Mouse (Mus musculus) embryonic stem cell, embryonic (primary cell): ENCODE measurements around the gene Fam129c.

ENCODE experiments used
- CTCF ChIA-PET, 4 experiments: fragments of 300-600 bp in 2 of 4; fragments of 350-600 bp in 2 of 4; sonication (Branson Sonifier 250); formaldehyde crosslinking; loops; one replicate each; lab custom pipeline; 2022; ENCODE audit warnings: inconsistent platforms in 2 of 4; lab: Charles Lee
- POLR2A ChIA-PET, 4 experiments: fragments of 300-600 bp in 2 of 4; fragments of 350-600 bp in 2 of 4; sonication (Branson Sonifier 250); formaldehyde crosslinking; loops; one replicate each; lab custom pipeline; 2022; ENCODE audit warnings: antibody characterized with exemption in 4 of 4, inconsistent platforms in 1 of 4; lab: Charles Lee

The Fam129c gene

DNA sequence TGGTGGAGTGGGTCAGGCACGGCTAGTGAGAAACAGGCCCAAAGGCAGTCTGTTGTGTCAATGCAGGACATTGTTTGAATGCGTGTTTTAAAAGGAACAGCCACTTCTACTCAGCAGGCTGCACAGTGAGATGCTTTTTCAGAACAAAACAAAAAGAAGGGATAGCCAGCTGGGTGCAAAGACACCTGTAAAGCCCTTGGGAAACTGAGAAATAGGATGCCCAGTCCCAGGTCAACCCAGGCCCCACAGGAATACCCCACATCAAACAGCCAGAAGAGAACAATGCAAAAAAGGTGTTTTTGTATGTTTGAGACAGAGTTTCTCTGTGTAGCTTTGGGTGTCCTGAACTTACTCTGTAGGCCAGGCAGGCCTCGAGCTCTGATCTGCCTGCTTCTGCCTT, 8.7 kb upstream of the Fam129c start:
- CTCF ChIA-PET = interaction anchor here in 3 of 4 experiments (1.0 to 2.3 kb wide), 4 partner anchors 14 to 30 kb away, joined by 3 to 7 read pairs (median 4); no protein-coding TSS in a partner anchor
- POLR2A ChIA-PET = interaction anchor here in 2 of 4 experiments (0.8 to 4.0 kb wide), 9 partner anchors 8 to 41 kb away, joined by 3 to 20 read pairs (median 6); partner anchors contain the start of gene Slc27a1 (in 1 of the 2)

DNA sequence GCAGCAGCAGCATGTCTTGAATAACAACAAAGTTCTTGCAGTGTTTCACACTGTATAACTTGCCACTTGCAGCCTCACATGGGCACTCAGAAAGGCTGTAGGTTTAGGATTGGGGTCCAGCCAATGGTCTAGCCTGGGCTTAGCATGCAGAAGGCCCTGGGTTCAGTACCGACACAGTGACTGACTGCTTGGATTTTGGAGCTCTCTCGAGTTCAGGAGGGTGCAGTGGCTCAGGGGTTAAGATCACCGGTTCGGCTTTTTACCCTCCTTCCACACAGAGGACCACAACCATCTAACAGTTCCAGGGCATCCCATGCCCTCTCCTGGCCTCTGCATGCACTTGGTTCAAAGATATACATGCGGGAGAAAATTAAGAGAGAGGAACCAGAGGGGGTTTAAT, 6.4 kb upstream of the Fam129c start:
- POLR2A ChIA-PET = interaction anchor here (0.7 to 6.7 kb wide), 29 partner anchors 9 to 332 kb away, joined by 3 to 104 read pairs (median 5); partner anchors contain the start of genes Colgalt1 (in 3 of the 4), Slc27a1 (in 3 of the 4), Tmem221 (in 3 of the 4) and Mvb12a (in 2 of the 4)

DNA sequence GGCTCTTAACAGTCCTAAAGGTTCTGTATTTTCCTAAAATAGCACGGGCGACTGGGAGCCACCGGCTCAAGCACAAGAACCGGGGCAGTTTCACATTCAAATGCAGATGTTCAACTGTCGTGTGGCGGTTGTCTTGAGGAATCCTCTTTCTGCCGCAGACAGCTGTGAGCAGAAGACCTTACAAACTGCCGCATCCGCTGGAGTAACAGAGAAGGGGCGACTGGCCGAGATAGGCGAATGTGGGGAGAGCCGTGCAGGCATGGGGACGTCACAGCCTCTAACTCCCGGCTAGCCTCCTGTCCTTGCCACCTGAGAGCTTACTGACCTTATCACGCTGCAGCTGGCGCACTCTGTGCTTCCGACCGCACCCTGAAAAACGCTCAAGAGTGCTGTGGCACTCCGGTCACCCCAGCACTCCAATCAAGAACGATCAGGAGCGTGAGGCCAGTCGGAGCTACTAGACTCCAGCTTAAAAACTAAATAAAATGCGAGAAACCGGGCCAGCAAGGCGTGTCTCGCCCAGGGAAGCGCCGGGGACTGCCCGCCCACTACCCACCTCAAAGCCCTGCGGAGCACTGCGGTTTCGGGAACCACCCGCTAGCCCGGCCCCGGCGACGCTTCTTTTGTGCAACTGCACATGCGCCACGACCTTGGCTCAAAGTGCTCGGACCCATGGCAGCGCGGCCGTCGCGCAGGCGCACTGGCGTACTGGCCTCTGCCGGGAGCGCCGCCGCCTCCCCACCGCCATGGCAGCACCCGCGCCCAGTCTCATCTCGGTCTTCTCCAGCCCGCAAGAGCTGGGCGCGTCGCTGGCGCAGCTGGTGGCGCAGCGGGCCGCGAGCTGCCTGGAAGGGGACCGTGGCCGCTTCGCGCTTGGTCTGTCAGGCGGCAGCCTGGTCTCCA, 5.7 kb upstream of the Fam129c start, which contains the start of gene Pgls:
Gene Pgls, plus strand, starts transcription at position 706 of the 903 bp plus-strand sequence.
- POLR2A ChIA-PET = interaction anchor here (0.5 to 6.7 kb wide), 44 partner anchors 8 to 945 kb away, joined by 3 to 104 read pairs (median 4); partner anchors contain the start of genes Colgalt1 (in 3 of the 4), Slc27a1 (in 3 of the 4), Tmem221 (in 3 of the 4) and Mvb12a (in 2 of the 4)
- CTCF ChIA-PET = interaction anchor here (0.6 to 6.5 kb wide), 15 partner anchors 11 to 137 kb away, joined by 3 to 40 read pairs (median 7); partner anchors contain the start of genes Colgalt1 (in 1 of the 4) and Slc27a1 (in 1 of the 4)

More for the DNA sequence above, 6.4 kb upstream of the Fam129c start:
- CTCF ChIA-PET = interaction anchor here (0.6 to 6.5 kb wide), 13 partner anchors 11 to 80 kb away, joined by 3 to 40 read pairs (median 7); partner anchors contain the start of genes Colgalt1 (in 1 of the 4) and Slc27a1 (in 1 of the 4)

DNA sequence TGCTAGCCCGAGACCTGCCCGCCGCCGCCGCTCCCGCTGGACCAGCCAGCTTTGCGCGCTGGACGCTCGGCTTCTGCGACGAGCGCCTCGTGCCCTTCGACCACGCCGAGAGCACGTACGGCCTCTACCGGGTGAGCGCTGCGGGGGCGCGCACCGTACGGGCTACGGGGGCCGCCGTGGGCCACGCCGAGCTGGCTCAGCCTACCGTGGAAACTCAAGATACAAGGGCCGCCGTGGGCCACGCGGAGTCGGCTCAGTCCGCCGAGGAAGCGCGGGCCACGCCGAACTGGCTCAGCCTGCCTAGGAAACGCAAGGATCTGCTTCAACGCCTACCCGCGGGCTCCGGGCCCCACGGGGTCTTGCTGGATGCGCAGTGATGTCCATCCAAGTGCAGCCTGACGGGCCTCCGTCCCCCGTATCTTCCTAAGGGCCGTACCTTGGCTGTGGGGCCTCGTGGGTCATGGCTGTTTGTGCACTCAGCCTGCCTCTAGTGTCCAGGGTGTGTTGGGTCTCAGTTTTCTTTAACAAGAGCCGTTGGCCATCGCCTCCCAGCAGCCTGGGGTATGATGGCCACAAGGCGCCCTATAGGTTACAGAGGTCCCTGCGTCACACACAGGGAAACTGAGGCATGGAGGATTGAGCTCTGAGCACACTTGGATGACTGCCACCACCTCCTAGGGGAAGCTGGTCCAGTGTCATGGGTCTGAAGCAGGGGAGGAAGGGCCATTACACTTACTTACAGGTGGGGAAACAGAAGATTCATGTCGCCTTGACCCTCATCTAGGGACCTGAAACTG, 4.9 kb upstream of the Fam129c start:
- CTCF ChIA-PET = interaction anchor here in 2 of 4 experiments (0.6 to 6.5 kb wide), 15 partner anchors 10 to 136 kb away, joined by 3 to 40 read pairs (median 7); partner anchors contain the start of genes Colgalt1 (in 1 of the 2), Slc27a1 (in 1 of the 2) and Tmem221 (in 1 of the 2)
- POLR2A ChIA-PET = interaction anchor here (0.6 to 6.7 kb wide), 43 partner anchors 10 to 330 kb away, joined by 3 to 104 read pairs (median 5); partner anchors contain the start of genes Colgalt1 (in 3 of the 4), Slc27a1 (in 3 of the 4), Tmem221 (in 2 of the 4) and Jak3 (in 1 of the 4)

DNA sequence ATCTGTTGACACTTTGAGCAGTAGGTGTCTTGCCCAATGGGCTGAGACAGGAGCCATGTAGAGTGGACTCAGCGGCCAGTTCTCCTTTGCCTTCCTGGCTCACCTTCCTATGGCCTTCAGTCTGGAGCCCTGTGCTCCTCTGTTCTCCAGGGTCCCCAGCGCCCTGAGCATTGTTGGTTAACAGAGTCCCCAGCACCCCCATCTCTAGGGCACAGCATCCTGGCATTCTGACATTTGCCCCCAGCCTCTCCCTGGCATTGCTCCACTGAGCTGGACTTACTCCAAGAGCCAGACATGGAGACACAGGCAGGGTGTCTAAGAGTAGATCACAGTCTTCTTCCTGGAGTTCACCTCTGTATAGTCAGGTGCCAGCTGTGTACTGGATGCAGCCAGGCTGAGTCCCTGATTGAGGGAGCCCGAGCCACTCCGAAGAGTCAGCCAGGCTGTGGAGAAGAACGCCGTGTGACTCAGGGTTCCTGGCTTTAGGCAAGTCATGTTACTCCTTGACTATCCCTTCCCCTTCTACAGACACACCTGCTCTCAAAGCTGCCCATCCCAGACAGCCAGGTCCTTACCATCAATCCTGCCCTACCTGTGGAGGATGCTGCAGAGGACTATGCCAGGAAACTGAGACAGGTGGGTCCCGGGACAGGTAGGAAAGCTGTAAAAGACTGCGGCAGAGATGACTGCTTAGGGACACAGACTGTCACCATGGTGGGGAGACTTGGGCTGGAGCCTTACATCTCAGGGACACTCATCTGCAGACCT, 3.7 kb upstream of the Fam129c start:
- CTCF ChIA-PET = interaction anchor here in 3 of 4 experiments (0.7 to 6.5 kb wide), 11 partner anchors 9 to 86 kb away, joined by 3 to 40 read pairs (median 4); partner anchors contain the start of gene Slc27a1 (in 1 of the 3)
- POLR2A ChIA-PET = interaction anchor here in 3 of 4 experiments (0.5 to 6.7 kb wide), 24 partner anchors 9 to 108 kb away, joined by 3 to 104 read pairs (median 5); partner anchors contain the start of genes Slc27a1 (in 3 of the 3), B3gnt3 (in 1 of the 3), Colgalt1 (in 1 of the 3) and Jak3 (in 1 of the 3)

DNA sequence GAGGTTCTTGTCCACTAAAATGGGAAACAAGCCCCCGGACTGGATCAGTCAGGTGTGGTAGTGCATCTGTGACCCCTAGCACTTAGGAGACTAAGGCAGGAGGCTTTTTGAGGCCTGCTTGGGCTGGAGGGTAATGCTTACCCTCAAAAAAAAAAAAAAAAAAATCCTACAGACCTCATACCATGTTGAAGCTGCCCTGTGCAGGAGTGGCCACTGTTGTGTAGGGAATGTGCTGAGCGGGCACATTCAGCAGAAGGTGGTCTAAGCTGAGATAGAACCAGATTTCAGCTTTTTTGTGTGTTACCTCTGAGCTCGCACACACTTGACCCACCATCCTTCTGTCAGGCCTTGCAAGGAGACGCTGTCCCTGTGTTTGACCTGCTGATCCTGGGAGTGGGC, 3.1 kb upstream of the Fam129c start:
- CTCF ChIA-PET = interaction anchor here in 3 of 4 experiments (0.6 to 6.5 kb wide), 12 partner anchors 9 to 1675 kb away, joined by 3 to 40 read pairs (median 5); partner anchors contain the start of gene Slc27a1 (in 1 of the 3)
- POLR2A ChIA-PET = interaction anchor here in 3 of 4 experiments (0.6 to 6.7 kb wide), 13 partner anchors 9 to 82 kb away, joined by 3 to 104 read pairs (median 6); partner anchors contain the start of genes Slc27a1 (in 3 of the 3), Jak3 (in 1 of the 3) and Mvb12a (in 1 of the 3)

DNA sequence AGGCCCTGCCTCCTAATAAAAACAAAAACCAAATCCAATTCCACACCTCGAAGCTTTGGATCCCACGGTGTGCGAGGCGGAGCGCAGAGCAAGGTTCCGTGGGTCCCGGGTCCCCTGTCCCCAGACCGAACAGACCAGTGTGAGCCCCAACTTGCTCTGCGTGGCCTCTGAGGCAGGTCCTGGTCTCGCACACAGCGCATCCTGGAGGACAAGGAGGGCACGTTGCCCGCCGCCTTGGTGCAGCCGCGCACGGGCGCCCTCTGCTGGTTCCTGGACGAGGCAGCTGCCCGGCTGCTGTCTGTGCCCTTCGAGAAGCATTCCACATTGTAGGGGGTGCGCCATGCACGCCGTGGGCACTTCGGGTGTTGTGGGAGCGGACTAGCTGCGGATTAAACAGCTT, 1.6 kb upstream of the Fam129c start:
- POLR2A ChIA-PET = interaction anchor here (0.6 to 6.7 kb wide), 27 partner anchors 9 to 88 kb away, joined by 3 to 104 read pairs (median 3); partner anchors contain the start of genes Colgalt1 (in 2 of the 4), Slc27a1 (in 2 of the 4), Tmem221 (in 2 of the 4) and Nxnl1 (in 1 of the 4)
- CTCF ChIA-PET = interaction anchor here (0.6 to 6.5 kb wide), 54 partner anchors 9 to 190 kb away, joined by 3 to 40 read pairs (median 4); partner anchors contain the start of genes Colgalt1 (in 3 of the 4), Slc27a1 (in 3 of the 4), Tmem221 (in 2 of the 4) and Ankle1 (in 1 of the 4)

DNA sequence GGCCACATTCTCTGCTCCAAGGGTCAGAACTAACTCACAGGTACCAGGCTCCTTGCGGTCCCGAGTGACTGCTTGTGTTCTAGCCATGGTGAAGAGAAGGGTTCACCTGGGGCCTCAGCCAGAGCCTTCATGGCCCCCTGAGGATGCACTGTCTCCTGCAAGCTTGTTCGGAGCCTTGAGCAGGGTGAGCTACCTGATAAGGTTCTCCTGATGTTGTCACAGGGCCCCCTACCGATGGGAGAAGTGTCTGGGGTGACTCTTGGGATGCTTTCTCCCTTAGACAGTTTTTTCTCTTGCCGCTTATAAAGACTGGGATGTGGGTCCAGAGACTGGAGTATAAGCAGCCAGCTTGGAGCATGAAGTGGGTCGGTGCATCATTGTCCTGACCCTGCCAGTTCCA, 1.1 kb upstream of the Fam129c start:
- ChIA-PET CTCF (interaction anchor here (0.6 to 6.5 kb wide), 54 partner anchors 9 to 190 kb away, joined by 3 to 40 read pairs (median 4); partner anchors contain the start of genes Colgalt1 (in 3 of the 4), Slc27a1 (in 3 of the 4), Tmem221 (in 2 of the 4) and Ankle1 (in 1 of the 4)), POLR2A (interaction anchor here (0.6 to 6.7 kb wide), 23 partner anchors 9 to 89 kb away, joined by 3 to 104 read pairs (median 3); partner anchors contain the start of genes Colgalt1 (in 2 of the 4), Tmem221 (in 2 of the 4), Nxnl1 (in 1 of the 4) and Slc27a1 (in 1 of the 4))

DNA sequence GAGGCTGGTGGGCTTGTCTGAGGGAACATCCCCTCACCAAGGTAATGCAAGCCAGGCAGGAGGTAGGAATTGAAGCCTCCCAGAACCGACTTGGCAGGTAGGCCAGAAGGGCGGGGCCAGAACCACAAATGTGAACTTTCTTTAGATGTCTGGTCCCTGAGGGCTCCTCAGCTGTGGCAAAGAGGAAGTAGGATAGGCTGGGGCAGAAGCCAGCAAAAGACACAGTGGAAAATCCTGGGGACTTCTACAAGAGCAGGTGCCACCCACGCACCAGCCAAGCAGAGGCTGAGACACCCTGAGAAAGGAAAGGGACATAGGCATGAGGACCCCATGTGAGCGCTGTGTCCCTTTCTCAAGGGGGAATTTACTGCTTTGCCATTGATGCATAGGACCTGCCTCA, 650 bp upstream of the Fam129c start:
- CTCF ChIA-PET = interaction anchor here (0.8 to 6.5 kb wide), 31 partner anchors 10 to 133 kb away, joined by 3 to 40 read pairs (median 5); partner anchors contain the start of genes Slc27a1 (in 2 of the 4), Colgalt1 (in 1 of the 4), Nxnl1 (in 1 of the 4) and Tmem221 (in 1 of the 4)
- POLR2A ChIA-PET = interaction anchor here in 3 of 4 experiments (0.9 to 6.7 kb wide), 12 partner anchors 14 to 38 kb away, joined by 3 to 104 read pairs (median 4); partner anchors contain the start of genes Colgalt1 (in 2 of the 3), Tmem221 (in 2 of the 3), Nxnl1 (in 1 of the 3) and Slc27a1 (in 1 of the 3)

DNA sequence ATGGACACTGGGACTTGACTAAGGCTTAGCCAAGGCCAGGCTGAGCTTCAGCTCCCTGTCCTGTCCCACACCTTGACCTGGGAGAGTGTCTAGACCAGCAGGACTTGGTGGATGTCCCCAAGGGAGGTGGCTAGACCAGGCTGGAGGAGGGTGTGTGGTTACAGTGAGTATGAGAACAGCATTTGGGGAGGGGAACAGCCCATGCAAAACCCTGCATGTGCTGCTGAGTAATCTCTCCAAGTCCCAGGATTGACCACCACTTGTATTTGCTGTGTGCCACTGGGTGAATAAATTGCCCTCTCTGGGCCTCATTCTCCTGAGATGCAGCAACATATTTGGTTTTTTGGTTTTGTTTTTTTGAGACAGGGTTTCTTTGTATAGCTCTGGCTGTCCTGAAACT, 927 bp downstream of the Fam129c start:
- CTCF ChIA-PET = interaction anchor here in 2 of 4 experiments (0.7 to 2.3 kb wide), 3 partner anchors 12 to 39 kb away, joined by 3 to 6 read pairs (median 3); partner anchors contain the start of gene Tmem221 (in 1 of the 2)
- POLR2A ChIA-PET = interaction anchor here in 2 of 4 experiments (0.8 to 3.9 kb wide), 9 partner anchors 13 to 40 kb away, joined by 3 to 17 read pairs (median 5); partner anchors contain the start of genes Colgalt1 (in 2 of the 2), Tmem221 (in 2 of the 2) and Slc27a1 (in 1 of the 2)

DNA sequence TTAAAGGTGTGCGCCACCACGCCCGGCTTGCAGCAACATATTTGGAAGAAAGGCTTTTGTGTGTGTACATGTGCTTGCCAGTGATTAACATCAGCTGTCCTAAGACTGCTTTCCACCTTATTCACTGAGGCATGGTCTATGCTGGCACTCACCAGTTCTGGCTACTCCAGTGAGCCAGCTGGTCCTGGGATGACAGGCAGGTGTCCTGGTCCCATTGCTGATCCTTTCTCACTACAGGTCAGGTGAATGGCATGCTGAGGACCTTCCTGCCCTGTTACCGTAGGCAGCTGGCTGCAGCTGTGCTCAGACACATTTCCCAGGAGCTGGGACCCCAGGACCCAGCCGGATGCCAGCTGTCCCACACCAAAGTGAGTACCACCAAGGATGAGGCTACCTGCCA, 1.4 kb downstream of the Fam129c start:
- CTCF ChIA-PET = interaction anchor here in 3 of 4 experiments (0.5 to 2.3 kb wide), 6 partner anchors 12 to 1597 kb away, joined by 3 to 6 read pairs (median 3); partner anchors contain the start of gene Tmem221 (in 1 of the 3)
- POLR2A ChIA-PET = interaction anchor here in 2 of 4 experiments (0.8 to 3.9 kb wide), 8 partner anchors 12 to 40 kb away, joined by 3 to 17 read pairs (median 6); partner anchors contain the start of genes Colgalt1 (in 2 of the 2), Tmem221 (in 2 of the 2) and Slc27a1 (in 1 of the 2)

DNA sequence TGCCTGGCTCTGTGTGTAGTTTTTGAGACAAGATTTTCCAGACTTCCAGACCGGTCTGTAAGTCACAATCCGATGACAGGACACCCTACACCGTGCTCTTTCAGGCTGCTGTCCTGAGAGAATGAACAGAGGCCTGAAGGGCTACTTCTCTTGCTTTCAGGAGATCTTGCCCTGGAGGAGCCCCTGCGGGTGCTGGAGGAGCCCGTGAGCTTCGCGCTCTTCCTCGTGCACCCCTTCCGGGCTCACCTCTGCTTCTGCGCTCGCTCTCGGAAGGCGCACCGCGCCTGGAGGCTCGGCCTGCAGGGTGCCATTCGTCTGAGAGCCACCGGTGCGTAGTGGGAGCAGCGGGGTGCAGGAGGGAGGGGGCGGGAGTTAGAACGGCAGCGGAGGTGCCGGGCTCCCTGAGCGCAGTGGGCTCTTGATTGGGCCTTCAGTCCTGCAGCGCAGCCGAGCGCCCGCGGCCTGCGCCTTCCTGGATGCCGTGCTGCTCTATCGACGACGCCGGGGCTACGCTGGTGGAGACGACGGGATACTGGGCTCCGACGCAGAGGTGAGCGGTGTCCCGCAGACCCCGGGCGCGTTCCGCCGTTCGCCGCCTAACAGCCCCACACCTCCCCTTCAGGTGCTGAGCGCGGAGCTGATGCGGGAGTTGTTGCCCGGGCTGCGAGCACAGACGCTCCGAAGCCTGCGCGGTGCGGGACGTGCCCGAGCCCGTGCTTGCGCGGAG, 4.7 kb downstream of the Fam129c start:
- POLR2A ChIA-PET = interaction anchor here (0.6 to 5.3 kb wide), 56 partner anchors 8 to 904 kb away, joined by 3 to 88 read pairs (median 6); partner anchors contain the start of genes Colgalt1 (in 4 of the 4), Mvb12a (in 3 of the 4), Pgls (in 3 of the 4) and Slc27a1 (in 3 of the 4)
- CTCF ChIA-PET = interaction anchor here (0.6 to 2.7 kb wide), 21 partner anchors 8 to 78 kb away, joined by 3 to 21 read pairs (median 4); partner anchors contain the start of genes Tmem221 (in 2 of the 4), Colgalt1 (in 1 of the 4) and Pgls (in 1 of the 4)

DNA sequence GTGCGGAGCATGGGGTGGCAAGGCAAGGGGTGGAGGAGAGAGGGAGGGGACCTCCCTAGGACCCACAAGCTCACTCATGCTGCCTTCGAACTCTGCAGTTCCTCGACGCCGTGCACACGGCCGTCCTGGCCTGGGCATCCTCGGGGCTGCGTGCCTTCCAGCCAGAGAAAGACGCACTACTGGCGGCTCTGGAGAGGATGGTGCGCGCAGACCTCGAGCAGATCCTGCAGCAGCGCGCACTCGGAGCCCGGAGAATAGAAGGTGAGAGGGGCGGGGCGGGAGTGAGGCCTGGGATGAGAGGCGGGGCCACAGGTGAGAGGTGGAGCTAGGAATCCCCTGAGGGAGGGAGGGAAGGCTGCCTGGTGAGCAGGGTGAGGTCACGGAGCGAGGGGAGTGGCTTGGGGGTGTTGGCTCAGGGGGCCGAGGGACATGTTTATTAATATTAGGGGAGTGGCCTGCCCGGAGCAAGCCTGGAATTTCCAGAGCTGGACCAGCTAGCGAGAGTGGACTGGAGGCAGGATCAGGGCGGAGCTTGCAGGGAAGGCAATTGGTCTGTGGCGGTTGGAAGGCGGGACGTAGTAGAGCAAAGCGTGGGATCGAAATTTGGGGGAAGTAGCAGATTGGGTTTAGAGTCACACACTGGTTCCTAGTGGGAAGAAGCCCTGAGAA, 5.4 kb downstream of the Fam129c start:
- POLR2A ChIA-PET = interaction anchor here (0.6 to 5.3 kb wide), 85 partner anchors 8 to 943 kb away, joined by 3 to 88 read pairs (median 4); partner anchors contain the start of genes Colgalt1 (in 4 of the 4), Mvb12a (in 3 of the 4), Pgls (in 3 of the 4) and Slc27a1 (in 3 of the 4)
- CTCF ChIA-PET = interaction anchor here (0.5 to 2.7 kb wide), 35 partner anchors 8 to 1229 kb away, joined by 3 to 21 read pairs (median 4); partner anchors contain the start of genes Tmem221 (in 2 of the 4), Colgalt1 (in 1 of the 4), Comp (in 1 of the 4) and Pgls (in 1 of the 4)
